Mouse (Mus musculus) mature B cell (primary cell): ENCODE results near the gene B3gnt8.

Experiments used
- in situ Hi-C: fragments of 300-500 bp; cut with MboI; formaldehyde crosslinking; loops from 2 replicates; pipeline ENCODE4 v1.14.3; 2019

The B3gnt8 gene

GRCm38 (mm10) chr7:25655601-25656428 is 29.4 kb downstream of the B3gnt8 start:
- in situ Hi-C loops = loop anchor here (5.0 kb wide), 1 partner anchor 34 kb away; no protein-coding TSS in a partner anchor

- in situ Hi-C loops = loop anchor here (5.0 kb wide), 1 partner anchor 35 kb away; no protein-coding TSS in a partner anchor
These were observed 31.3 kb downstream of the B3gnt8 start for GRCm38 (mm10) chr7:25657785-25658184.

GRCm38 (mm10) chr7:25658657-25659472 is 32.4 kb downstream of the B3gnt8 start, which contains the start of the genes Bckdha and Exosc5:
Gene Bckdha (minus strand): TSS chr7:25658981.
Gene Exosc5 (plus strand): TSS chr7:25659164.
- in situ Hi-C loops = loop anchor here (5.0 kb wide), 1 partner anchor 37 kb away; no protein-coding TSS in a partner anchor

- in situ Hi-C loops = no loop called here
These were observed 39.9 kb downstream of the B3gnt8 start for GRCm38 (mm10) chr7:25666381-25666780.

GRCm38 (mm10) chr7:25669158-25669557 is 42.7 kb downstream of the B3gnt8 start:
- in situ Hi-C loops = no loop called here

GRCm38 (mm10) chr7:25669631-25670030 is 43.2 kb downstream of the B3gnt8 start:
- in situ Hi-C loops = no loop called here

GRCm38 (mm10) chr7:25670096-25670495 is 43.6 kb downstream of the B3gnt8 start:
- in situ Hi-C loops = no loop called here

GRCm38 (mm10) chr7:25671686-25672085 is 45.2 kb downstream of the B3gnt8 start:
- in situ Hi-C loops = no loop called here

- in situ Hi-C loops = no loop called here
These were observed 46.0 kb downstream of the B3gnt8 start for GRCm38 (mm10) chr7:25672442-25672841.

- in situ Hi-C loops = no loop called here
These were observed 47.8 kb downstream of the B3gnt8 start for GRCm38 (mm10) chr7:25674297-25674696.

- in situ Hi-C loops = no loop called here
These were observed 48.4 kb downstream of the B3gnt8 start, which contains the start of gene Tmem91 for GRCm38 (mm10) chr7:25674719-25675300. Gene Tmem91 (minus strand): TSS chr7:25675166.

- in situ Hi-C loops = no loop called here
These were observed 49.0 kb downstream of the B3gnt8 start for GRCm38 (mm10) chr7:25675405-25675804.

- in situ Hi-C loops = no loop called here
These were observed 49.8 kb downstream of the B3gnt8 start for GRCm38 (mm10) chr7:25676085-25676781.

GRCm38 (mm10) chr7:25677013-25677412 is 50.6 kb downstream of the B3gnt8 start:
- in situ Hi-C loops = no loop called here

GRCm38 (mm10) chr7:25679971-25680370 is 53.5 kb downstream of the B3gnt8 start:
- in situ Hi-C loops = no loop called here

- in situ Hi-C loops = no loop called here
These were observed 54.2 kb downstream of the B3gnt8 start, which contains the start of gene B9d2 for GRCm38 (mm10) chr7:25680514-25681258. Gene B9d2 (plus strand): TSS chr7:25680780.

- in situ Hi-C loops = no loop called here
These were observed 55.1 kb downstream of the B3gnt8 start for GRCm38 (mm10) chr7:25681341-25682231.

GRCm38 (mm10) chr7:25683474-25684180 is 57.2 kb downstream of the B3gnt8 start:
- in situ Hi-C loops = no loop called here

- in situ Hi-C loops = no loop called here
These were observed 58.2 kb downstream of the B3gnt8 start for GRCm38 (mm10) chr7:25684659-25685058.
